Mouse (Mus musculus) small intestine, adult 10 weeks (tissue): ENCODE results near the gene Pdgfc. TPM values are rescaled to one million over a fixed set of nuclear protein-coding genes. Genes with fewer than 3 reads are reported as not detected.

Source experiments
- polyA plus RNA-seq: library from polyadenylated mRNA; stranded (reverse); fragments of 350-450 nt; fragmentation: Illumina TruSeq; extraction: RNeasy Lipid Tissue Mini Kit (QIAGEN cat#74804); gene quantifications from one replicate; pipeline ENCODE4 v1.2.3, GENCODE M21; 2014; ENCODE audit warnings: low replicate concordance

Gene Pdgfc
- 9.0 TPM for polyA plus RNA-seq

GRCm38 (mm10) chr3:81036151-81036553, at the start of gene Pdgfc:
Pdgfc (plus strand) TSS chr3:81036416.

Other genes with a start within 250 kb of the Pdgfc start
- gene Gria2, start 233.6 kb upstream of the Pdgfc start, polyA plus RNA-seq = 0.56 TPM
- gene Glrb, start 122.8 kb upstream of the Pdgfc start, polyA plus RNA-seq = 1.9 TPM